ENCODE assay signal across 8 mouse cellular contexts in the genomic region with DNA sequence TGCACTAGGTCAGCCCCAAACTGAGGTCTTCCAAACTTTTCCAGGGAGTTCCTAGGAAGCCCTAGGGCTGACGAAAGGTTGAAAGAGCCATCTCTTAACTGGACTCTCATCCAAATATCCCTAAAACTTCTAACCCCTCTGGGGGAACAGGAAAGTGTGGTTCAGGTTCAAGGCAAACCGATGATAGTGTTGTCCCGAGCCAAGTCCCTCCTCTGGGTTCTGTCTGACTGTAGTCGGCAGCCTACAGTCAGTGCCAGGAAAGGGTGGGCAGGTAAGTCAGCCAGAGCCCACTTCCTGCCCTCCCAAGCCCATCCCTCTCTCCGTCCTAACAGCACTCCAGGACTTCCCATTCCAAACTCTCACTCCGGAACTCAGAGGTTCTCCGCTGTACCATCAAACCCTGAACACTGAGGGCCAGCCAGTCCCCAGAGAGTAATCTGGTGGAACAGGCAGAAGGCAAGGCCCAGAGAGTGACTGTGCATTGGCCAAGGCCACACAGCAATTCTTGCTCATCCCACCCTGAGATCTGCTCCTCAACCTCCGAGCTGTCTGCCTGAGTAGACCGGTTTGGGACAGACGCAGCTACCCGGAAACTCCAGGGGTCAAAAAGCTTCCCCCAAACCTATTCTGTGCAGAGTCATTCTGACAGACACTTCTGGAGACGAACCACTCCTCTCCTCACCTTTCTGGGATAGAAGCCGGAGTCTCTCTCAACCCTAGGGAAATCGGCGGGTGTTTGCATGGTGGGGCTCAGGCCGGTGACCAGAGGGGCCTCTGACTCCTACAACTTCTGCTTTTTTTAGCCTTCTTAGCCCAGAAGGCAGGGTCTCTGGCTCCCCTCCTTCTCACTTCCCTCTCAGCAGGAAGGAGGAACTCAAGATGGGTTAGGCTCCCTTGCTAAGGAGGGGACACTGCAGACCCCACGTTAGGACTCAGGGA. TPM values are rescaled to one million over a fixed set of nuclear protein-coding genes. Genes with fewer than 3 reads are reported as not detected.
A peak's percentile ranks its signal among the peaks of the same experiment; 100 is the strongest.
DNase-seq lines count a peak whose midpoint lies in the region; ATAC-seq and TF ChIP-seq lines count a peak whose summit lies in the region.
"Had no signal": no experiment of that assay in that cellular context is flagged by ENCODE, and none has a peak within 500 bp of the region (broad histone marks: within the 10 kb centered on the region; RNA-seq: fewer than 3 reads in every experiment).

No protein-coding gene starts in this region.

- no peak for TF ChIP-seq CTCF in lung, adult 2 months (IDR thresholded peaks at IDR 0.05; ENCODE audit: insufficient read depth, low read length)

- DNase-seq in lung, adult 2 months = no peak
- DNase-seq in lung, postnatal 25 days (ENCODE audit: low spot score) = no peak
- DNase-seq in R1 (ENCODE audit: low read depth, low spot score) = peak; percentile 62
- peak; percentile 82 for DNase-seq in liver
- peak; percentile 61 to 64 for DNase-seq in spleen, postnatal 36 days (ENCODE audit: low spot score in 2 of 2)
- no peak for DNase-seq in left cerebral cortex, postnatal 4 days

- H3K4me2 ChIP-seq in hindbrain, embryonic 13.5 days = no peak overlapping the region

- no peak for TF ChIP-seq POLR2A in lung, adult 2 months (IDR thresholded peaks at IDR 0.05; ENCODE audit: borderline replicate concordance, extremely low read depth, low read depth, low read length)

- H3K4me1 ChIP-seq in lung, adult 2 months (ENCODE audit: control insufficient read depth, insufficient read depth, low read length) = peaks cover 3% of the 10 kb centered on the region
- 0 out of 2 replicates have a peak, but pooled peaks cover 4% of the 10 kb centered on the region for H3K4me1 ChIP-seq in hindbrain, embryonic 13.5 days (replicated peaks)

- H3K36me3 ChIP-seq in hindbrain, embryonic 13.5 days = peaks cover 8% of the 10 kb centered on the region

- intact Hi-C loops in left cerebral cortex, postnatal 4 days (cut with DNase I) = no loop called here

- no peak overlapping the region for H3K9ac ChIP-seq in hindbrain, embryonic 13.5 days

- H3K4me3 ChIP-seq in lung, adult 2 months (replicated peaks; ENCODE audit: extremely low read depth, low read depth, low read length) = peak overlapping the region; percentile 4
- no peak overlapping the region for H3K4me3 ChIP-seq in hindbrain, embryonic 13.5 days

- H3K27ac ChIP-seq in hindbrain, embryonic 13.5 days = no peak overlapping the region

- no peak for ATAC-seq in hindbrain, embryonic 13.5 days (ENCODE audit: low FRiP score)
- ATAC-seq: midbrain, embryonic 16.5 days had no signal

- 62% methylated on average over 17 of the region's 17 CpGs for WGBS in lung, adult 2 months
- 87% methylated on average over 17 of the region's 17 CpGs for WGBS in hindbrain, embryonic 13.5 days

- H3K9me3 ChIP-seq in hindbrain, embryonic 13.5 days = no peaks in the 10 kb centered on the region

- H3K27me3 ChIP-seq in hindbrain, embryonic 13.5 days = no peaks in the 10 kb centered on the region

RNA-seq across cellular contexts. Expression of gene Rps6ka1, which starts 13.4 kb away (rescaled TPM):
- polyA plus RNA-seq in lung, adult 2 months (2012; rRNA removed) = 57.2 and 65.6 TPM in 2 replicates
- 20.9 and 23.6 TPM in 2 replicates for polyA plus RNA-seq in hindbrain, embryonic 13.5 days (2015; fragmentation: Nextera tagmentation; extraction: Ambion mirVana)
- total RNA-seq in left cerebral cortex, postnatal 4 days (2021) = 10 to 100 TPM; 16.8 to 18.7 TPM

Comparison
In these comparisons a context has a peak if more than half of its experiments do, and no peak if none do; other contexts are left out.
1. DNase-seq: peak in R1 (single experiment), liver (single experiment) and spleen, postnatal 36 days (2 of 2); none in lung, adult 2 months (single experiment), lung, postnatal 25 days (single experiment) and left cerebral cortex, postnatal 4 days (single experiment).